Mouse (Mus musculus) erythroblast, embryonic 14.5 days (primary cell): Measurements from ENCODE around the gene Gnb5.

ENCODE experiments used
- GATA1 ChIP-seq: IDR thresholded peaks from 2 replicates; pipeline ENCODE4 v1.6.1; 2012; ENCODE audit warnings: low read length, inconsistent platforms, mixed read lengths
- TAL1 ChIP-seq: IDR thresholded peaks from 3 replicates; pipeline ENCODE4 v1.6.1; 2012; ENCODE audit warnings: low read length, inconsistent platforms, mixed read lengths

GRCm38 (mm10) chr9:75314517-75315105 is 8.5 kb downstream of the Gnb5 start:
- TF ChIP-seq GATA1 = no peak
- TF ChIP-seq TAL1 = no peak
